Mouse (Mus musculus) left cerebral cortex, postnatal 25 days (tissue): ENCODE data around the gene Gm20479. TPM values are rescaled to one million over a fixed set of nuclear protein-coding genes. Genes with fewer than 3 reads are reported as not detected.

Experiments
- DNase-seq, 2 experiments: peaks; one replicate each; pipeline ENCODE4 v3.0.0; 2022; ENCODE audit warnings: low spot score in 2 of 2, mixed read lengths in 1 of 2
- intact Hi-C: fragments of 180-260 bp; cut with DNase I; formaldehyde crosslinking; loops from one replicate; pipeline ENCODE4 v1.15.1; 2025
- total RNA-seq, 2 experiments: library from RNA; stranded (reverse); gene quantifications; 2 replicates each; pipeline ENCODE4 v1.2.3; 2021

Gm20479 gene
- total RNA-seq, 2 experiments from 2014 or later = not detected

- intact Hi-C loops = no loop called here
- no peak for DNase-seq
Observed at GRCm38 (mm10) chr7:27371715-27372462, 14.7 kb upstream of the Gm20479 start.

DNA sequence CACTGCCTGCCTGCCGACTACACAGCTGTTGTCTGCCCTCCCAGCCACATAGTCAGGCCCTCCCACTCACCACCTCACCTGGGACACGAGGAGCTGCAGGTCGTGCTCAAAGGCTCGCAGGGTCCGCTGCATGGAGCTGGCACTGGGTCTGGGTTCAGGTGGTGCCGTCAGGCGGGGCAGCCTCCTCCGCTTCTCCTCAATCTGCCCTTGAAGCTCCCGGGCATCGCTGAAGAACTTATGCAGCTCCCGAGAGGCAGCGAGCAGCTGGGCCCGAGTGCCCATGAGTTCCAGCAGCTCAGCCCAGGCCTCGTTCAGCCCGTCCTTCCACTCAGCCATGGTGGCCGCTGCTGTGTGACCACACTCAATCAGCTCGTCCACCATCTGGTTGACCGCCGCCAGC lies 11.9 kb upstream of the Gm20479 start:
- intact Hi-C loops = no loop called here
- no peak for DNase-seq

GRCm38 (mm10) chr7:27367976-27368375 lies 10.8 kb upstream of the Gm20479 start:
- DNase-seq = no peak
- intact Hi-C loops = no loop called here

DNA sequence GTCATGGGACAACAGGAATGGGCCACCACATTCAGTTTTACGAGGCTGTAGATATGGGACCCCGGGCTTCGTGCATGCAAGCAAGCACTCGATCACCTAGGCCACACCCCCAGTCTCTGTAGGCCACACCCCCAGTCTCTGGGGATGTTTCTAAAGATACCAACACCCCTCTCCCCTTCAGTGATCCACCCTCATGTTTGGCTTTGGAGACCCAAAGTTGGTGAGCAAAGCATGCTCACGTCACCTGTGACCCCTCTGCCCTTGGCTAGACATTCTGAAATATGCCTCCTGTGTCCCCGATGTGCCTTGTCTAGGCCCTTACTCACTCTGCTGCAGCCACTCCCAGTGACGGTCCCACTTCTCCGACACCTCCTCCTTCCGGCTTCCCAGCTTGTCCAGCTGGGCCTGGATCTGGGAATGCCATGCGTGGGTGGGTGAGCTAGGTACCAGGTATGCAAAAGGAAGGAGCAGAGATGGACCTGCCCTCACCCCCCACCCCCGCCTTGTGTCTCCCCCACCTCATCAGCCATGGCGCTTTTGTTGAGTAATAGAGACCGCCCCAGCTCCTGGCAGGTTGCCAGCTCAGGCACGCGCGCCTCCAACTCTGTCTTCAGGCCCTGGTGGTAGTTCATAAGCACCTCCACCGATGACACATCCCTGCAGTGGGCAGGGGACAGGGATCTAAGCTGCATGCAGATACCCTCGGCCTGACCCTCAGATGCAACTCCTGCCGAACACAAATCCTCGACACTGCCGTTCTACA lies 9.0 kb upstream of the Gm20479 start:
- peak; percentile 50 to 58 for DNase-seq
- intact Hi-C loops = no loop called here

GRCm38 (mm10) chr7:27364379-27364778 lies 7.2 kb upstream of the Gm20479 start:
- intact Hi-C loops = no loop called here
- DNase-seq = no peak

GRCm38 (mm10) chr7:27361283-27361946 lies 4.2 kb upstream of the Gm20479 start:
- intact Hi-C loops = no loop called here

DNA sequence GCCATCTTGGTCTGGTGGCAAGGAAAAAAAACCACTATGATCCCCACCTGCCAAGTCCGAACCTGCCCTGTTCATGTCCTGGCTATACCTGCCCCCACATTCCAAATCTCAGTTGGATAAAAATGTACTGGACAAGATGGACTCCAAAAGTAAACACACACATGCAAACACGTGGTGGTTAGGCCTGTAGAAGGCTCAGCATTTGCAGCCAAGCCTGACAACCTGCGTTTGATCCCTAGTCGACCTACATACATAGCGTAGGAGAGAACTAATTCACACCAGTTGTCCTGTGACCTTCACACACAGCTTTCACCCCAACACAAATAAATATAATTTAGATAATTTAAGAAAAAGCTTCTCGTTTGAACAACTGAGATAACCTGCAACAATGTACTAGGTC lies 3.5 kb upstream of the Gm20479 start:
- intact Hi-C loops = no loop called here
- no peak for DNase-seq

More at GRCm38 (mm10) chr7:27361283-27361946, 4.2 kb upstream of the Gm20479 start:
- DNase-seq = peak; percentile 98 to 99

DNA sequence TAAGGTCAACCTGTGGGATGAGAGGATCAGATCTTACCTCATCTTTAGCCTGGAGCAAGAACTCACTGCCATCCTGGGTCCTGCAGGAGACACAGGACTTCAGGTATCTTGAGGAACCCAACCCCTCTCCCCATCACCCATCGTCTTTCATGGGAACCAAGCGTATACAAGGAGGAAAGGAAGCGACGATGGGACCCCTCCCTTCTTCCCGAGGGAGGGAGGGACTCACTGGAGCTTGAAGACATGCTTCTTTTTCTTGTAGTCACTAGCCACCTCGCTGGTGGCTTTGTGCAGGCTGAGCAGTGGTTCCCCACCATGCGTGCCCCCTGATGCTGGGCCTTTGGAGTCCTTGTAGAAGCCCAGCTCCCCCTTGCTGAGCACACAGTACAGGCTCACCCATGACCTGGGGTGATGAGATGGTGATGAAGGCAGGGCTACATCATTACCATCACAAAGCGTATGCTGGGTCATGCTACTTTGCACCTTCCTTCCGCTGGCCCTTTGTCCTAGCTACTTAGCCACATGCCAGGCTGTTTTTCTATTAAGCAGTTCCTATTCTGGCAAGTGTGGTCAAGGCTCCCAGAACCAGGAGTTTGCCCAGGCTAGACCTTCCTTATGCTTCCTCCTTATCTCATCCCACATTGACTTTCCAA lies 2.6 kb upstream of the Gm20479 start:
- intact Hi-C loops = no loop called here
- no peak for DNase-seq

DNA sequence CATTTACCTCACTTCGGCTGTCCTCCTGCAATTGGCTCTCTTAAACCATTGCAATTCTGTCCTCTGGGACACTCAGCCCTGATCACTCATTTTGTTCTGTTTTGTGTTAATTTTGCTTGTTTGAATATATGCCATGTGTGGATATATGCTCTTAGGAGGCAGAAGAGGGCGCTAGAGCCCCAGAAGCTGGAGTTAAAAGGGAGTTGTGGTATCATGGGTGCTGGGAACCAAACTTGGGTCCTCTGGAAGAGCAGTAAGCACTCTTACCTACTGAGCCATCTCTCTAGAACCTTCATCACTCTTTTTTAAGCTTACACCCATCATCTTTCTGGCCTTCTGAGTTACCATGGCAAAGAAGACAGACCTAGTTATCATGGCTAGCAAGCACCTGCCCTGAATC lies 1.9 kb upstream of the Gm20479 start:
- intact Hi-C loops = no loop called here
- no peak for DNase-seq

DNA sequence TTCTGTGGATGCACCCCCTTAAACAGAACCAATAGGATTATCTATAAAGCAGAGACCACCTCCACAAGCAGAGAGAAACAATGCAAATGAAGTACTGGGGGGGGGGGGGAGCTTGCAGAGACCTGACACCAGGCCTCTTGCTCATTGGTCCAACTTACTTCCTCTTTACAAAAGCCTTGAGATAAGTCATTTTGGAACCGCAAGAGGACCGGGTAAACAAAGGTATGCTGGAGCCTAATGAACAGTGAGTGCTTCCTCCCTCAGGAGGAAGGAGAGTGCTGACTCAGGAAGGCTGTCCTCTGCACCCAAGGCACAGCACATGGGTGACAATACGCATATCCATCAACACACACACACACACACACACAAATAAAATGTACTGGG lies 368 bp upstream of the Gm20479 start:
- DNase-seq = no peak
- intact Hi-C loops = no loop called here

DNA sequence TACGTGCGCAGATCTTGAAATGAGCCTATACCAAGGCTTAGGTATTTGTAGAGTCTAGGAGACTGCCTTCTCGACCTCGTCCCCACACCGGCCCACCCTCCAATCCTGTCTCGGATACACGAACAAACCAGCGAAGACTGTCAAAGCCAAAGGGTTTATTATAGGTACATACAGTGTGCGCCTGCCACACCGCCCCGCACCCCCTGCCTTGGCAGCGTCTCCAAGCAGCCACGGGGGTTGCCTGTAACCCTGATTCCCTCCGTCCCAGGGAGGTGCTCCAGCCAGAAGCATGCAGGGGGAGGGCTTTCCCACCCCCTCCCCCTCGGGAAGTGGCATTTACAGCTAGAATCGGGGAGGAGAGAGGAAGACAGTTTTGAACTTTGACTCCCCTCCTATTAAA lies 971 bp downstream of the Gm20479 start:
- DNase-seq = no peak
- intact Hi-C loops = no loop called here

GRCm38 (mm10) chr7:27355745-27356240 lies 1.4 kb downstream of the Gm20479 start, which contains the start of gene Shkbp1:
Shkbp1 (minus strand) TSS chr7:27356019.
- intact Hi-C loops = loop anchor here (2.0 kb wide), 1 partner anchor 15 kb away; no protein-coding TSS in a partner anchor
- peak; percentile 82 to 93 for DNase-seq

DNA sequence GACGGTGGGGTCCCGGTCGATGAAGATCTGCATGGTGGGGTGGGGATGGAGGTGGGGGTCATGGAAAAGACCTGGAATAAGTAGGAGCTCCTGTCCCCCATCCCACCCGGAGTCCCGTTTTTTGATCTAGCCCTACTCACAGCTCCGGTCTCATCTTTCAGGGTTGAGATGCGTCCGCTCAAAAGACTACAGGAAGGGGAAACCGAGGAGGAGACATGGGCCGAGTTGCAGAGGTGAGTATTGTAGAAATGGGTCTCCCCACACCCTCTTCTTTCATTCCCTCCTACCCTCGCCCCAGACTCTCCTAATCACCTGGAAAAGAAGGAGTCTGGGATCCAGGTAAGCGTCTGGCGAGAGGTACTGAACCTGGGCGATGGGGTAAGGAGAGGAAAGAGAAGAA lies 2.0 kb downstream of the Gm20479 start:
- no peak for DNase-seq
- intact Hi-C loops = loop anchor here (2.0 kb wide), 1 partner anchor 14 kb away; no protein-coding TSS in a partner anchor

- DNase-seq = no peak
Observed at GRCm38 (mm10) chr7:27354783-27355182, 2.4 kb downstream of the Gm20479 start.

GRCm38 (mm10) chr7:27354144-27354543 lies 3.1 kb downstream of the Gm20479 start:
- intact Hi-C loops = loop anchor here (2.0 kb wide), 1 partner anchor 13 kb away; no protein-coding TSS in a partner anchor
- no peak for DNase-seq

More at GRCm38 (mm10) chr7:27354783-27355182, 2.4 kb downstream of the Gm20479 start:
- intact Hi-C loops = loop anchor here (2.0 kb wide), 1 partner anchor 14 kb away; no protein-coding TSS in a partner anchor

GRCm38 (mm10) chr7:27345444-27345843 lies 11.8 kb downstream of the Gm20479 start:
- DNase-seq = no peak
- intact Hi-C loops = no loop called here

DNA sequence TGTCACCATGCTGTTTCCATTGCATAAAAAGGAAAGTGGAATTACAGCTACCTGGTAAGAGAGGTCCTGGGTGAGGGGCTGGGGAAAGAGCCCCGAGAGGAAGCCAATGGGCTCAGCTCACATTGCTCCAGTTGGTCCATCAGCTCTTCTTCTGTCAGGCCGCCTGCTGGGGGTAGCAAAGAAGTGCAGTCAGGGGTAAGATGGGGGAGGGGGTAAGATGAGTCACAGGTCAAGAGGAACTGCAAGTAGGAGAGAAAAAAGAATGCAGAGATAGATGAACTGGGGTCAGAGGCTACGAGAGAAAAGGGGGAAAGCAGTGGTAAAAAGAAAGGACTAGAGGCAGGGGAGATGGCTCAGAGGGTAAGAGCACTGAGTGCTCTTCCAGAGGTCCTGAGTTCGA lies 14.6 kb downstream of the Gm20479 start:
- intact Hi-C loops = no loop called here
- no peak for DNase-seq

GRCm38 (mm10) chr7:27339519-27339918 lies 17.7 kb downstream of the Gm20479 start:
- peak; percentile 77 to 88 for DNase-seq
- intact Hi-C loops = loop anchor here (1.0 to 5.0 kb wide), 5 partner anchors 57 to 188 kb away; partner anchors contain the start of genes Blvrb, Sertad1 and Sptbn4

DNA sequence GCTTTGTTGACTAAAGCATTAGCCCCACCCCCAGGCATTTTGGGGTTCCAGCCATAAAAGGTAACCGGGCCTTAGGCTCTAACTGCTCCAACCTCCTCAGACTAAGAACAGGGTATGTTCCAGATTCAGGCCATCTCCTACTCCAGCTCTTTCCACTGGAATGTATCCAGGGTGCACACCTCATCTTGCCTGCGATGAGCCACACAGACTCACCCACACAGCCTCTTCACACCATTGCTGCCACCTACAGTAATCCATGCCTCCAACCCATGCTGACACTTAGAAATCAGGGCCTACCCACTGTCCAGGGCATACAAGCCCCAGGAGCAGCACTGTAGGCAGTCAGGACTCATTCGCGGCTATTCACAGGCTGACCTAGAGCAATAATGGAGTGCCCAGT lies 18.1 kb downstream of the Gm20479 start:
- intact Hi-C loops = loop anchor here (1.0 to 5.0 kb wide), 5 partner anchors 57 to 188 kb away; partner anchors contain the start of genes Blvrb, Sertad1 and Sptbn4
- DNase-seq = peak in 1 of 2 experiments; percentile 78
